Mouse (Mus musculus): ENCODE measurements around the gene Slc37a3. TPM values are rescaled to one million over a fixed set of nuclear protein-coding genes. Genes with fewer than 3 reads are reported as not detected.

Slc37a3 gene
- polyA plus RNA-seq, 1 experiment: 27.8 TPM

DNA sequence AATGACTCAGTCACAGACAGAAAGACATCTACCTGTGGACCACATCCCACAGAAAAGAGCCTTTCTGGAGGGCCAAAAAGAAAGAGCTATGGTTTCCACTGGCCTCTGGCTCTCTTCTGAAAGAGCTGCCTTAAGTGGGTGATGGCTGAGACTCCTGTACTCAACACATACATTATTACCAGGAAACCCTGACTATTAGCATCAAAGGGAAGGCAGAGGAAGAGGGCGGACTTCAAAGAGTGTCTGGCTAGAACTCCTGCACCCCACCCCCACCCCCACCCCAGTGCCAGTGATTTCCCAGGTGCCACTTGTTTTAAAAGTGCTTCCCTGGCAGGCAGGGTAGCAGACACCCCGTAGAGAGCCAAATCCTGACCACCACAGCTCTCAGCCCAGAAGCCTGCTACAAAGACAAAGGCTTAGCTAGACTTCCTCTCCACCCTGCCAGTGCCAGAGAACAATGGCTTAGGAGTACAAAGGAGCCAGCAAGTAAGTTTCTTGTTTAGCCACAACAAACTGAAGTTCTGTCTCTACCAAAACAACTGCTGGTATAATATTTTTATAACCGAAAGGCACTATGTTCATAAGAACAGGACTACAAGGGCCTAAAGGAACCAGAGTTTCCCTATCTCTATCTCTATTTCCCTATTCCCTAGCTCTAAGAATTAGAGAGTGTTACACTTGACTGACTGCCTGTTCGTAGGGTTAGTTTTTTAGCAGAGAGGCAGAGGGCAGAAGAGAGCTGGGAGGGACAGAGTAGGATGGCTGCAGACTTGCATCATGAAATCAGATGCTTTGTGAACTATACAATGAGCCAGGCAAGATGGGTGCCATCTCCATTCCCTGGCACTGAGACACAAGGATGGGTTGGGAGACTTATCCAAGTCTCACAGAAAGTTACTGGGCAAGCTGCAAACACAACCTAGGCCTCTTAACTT is 29.3 kb downstream of the Slc37a3 start:
- DNase-seq: no peak
- H3K27ac ChIP-seq (ENCODE audit: insufficient read depth, low read length): no peak overlapping the region
- no peaks in the 10 kb centered on the region for H3K27me3 ChIP-seq (ENCODE audit: control insufficient read depth, insufficient read depth, low read length)
- WGBS: 52% methylated on average over 4 of the region's 4 CpGs
- TF ChIP-seq POLR2A (IDR thresholded peaks at IDR 0.05; ENCODE audit: borderline replicate concordance, insufficient read depth, low read length) (no peak), CTCF (IDR thresholded peaks at IDR 0.05; ENCODE audit: borderline replicate concordance, insufficient read depth, low read depth, low read length) (no peak)
- no peak overlapping the region for H3K4me3 ChIP-seq (replicated peaks; ENCODE audit: insufficient read depth, low read depth, low read length)
- H3K4me1 ChIP-seq (ENCODE audit: control insufficient read depth, insufficient read depth, low read length): no peaks in the 10 kb centered on the region

DNA sequence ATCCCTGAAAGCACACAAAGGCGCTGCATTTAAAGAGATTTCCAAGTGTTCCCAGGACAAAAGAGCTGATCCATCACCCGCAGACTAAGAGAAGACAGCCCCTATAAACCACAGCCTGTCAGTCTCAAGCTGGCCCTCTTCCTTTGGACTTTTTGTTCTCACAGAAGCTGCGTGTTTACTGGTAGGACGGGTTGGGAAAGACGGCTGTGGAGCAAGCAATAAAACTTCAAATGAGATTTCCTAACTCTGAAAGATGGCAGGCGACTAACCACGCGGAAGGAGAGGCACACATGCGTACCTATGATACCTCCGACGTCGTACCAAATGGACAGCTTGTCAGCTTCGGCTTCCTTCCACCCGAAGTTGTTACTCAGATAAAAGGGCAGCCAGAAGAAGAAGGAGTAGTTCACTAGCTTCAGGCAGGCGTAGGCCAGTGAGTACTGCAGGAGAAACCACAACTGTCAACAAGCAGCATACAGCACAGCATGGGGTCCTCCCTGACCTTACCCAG is 30.4 kb downstream of the Slc37a3 start:
- Histone ChIP-seq H3K4me1 (ENCODE audit: control insufficient read depth, insufficient read depth, low read length) (no peaks in the 10 kb centered on the region), H3K27ac (ENCODE audit: insufficient read depth, low read length) (no peak overlapping the region)

DNA sequence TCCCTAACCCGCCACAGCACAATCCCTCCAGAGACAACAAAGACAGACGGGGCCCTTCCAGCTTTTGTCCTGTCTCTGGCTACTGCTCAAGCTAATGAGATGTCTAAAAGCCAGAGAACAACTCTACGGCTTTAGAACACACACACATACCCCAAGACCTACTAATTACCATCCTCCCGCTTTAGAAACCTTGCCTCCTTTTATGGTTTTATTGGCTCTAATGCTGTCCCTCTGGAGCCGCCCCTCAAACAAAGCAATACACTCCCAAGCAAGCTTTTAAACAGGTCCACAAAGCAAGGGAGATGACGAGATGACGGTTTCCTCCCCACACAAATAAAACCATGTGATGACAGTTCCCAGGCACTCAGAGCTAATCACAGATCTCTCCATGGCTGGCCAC is 32.0 kb downstream of the Slc37a3 start:
- Histone ChIP-seq H3K4me1 (ENCODE audit: control insufficient read depth, insufficient read depth, low read length) (no peaks in the 10 kb centered on the region), H3K27me3 (ENCODE audit: control insufficient read depth, insufficient read depth, low read length) (no peaks in the 10 kb centered on the region), H3K27ac (ENCODE audit: insufficient read depth, low read length) (no peak overlapping the region), H3K4me3 (replicated peaks; ENCODE audit: insufficient read depth, low read depth, low read length) (no peak overlapping the region)
- WGBS: 69% methylated on average over 7 of the region's 7 CpGs
- no peak for DNase-seq
- TF ChIP-seq CTCF (IDR thresholded peaks at IDR 0.05; ENCODE audit: borderline replicate concordance, insufficient read depth, low read depth, low read length): no peak
- TF ChIP-seq POLR2A (IDR thresholded peaks at IDR 0.05; ENCODE audit: borderline replicate concordance, insufficient read depth, low read length): no peak

More for the DNA sequence above, 30.4 kb downstream of the Slc37a3 start:
- 46% methylated on average over 15 of the region's 15 CpGs for WGBS
- TF ChIP-seq POLR2A (IDR thresholded peaks at IDR 0.05; ENCODE audit: borderline replicate concordance, insufficient read depth, low read length) (no peak), CTCF (IDR thresholded peaks at IDR 0.05; ENCODE audit: borderline replicate concordance, insufficient read depth, low read depth, low read length) (no peak)
- no peaks in the 10 kb centered on the region for H3K27me3 ChIP-seq (ENCODE audit: control insufficient read depth, insufficient read depth, low read length)
- no peak for DNase-seq
- no peak overlapping the region for H3K4me3 ChIP-seq (replicated peaks; ENCODE audit: insufficient read depth, low read depth, low read length)

DNA sequence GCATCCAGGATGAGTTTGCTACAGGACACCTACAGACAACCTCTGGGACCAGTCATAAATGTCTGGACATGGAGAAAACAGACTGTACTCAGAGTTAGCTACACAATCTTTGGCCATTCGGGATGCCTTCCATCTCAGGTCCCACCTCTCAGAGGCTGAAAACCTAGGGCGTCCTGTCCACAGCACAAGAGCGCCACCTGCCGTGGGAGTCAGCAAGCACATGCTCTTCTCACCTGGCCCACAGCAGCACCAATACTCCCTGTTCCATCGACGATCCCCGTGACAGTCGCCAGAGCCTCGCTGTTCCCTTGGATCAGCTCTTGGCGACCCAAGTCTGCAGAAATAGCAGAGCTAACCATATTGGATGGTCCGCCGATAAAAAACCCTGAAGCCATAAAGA is 33.5 kb downstream of the Slc37a3 start:
- no peak overlapping the region for H3K4me3 ChIP-seq (replicated peaks; ENCODE audit: insufficient read depth, low read depth, low read length)
- no peaks in the 10 kb centered on the region for H3K4me1 ChIP-seq (ENCODE audit: control insufficient read depth, insufficient read depth, low read length)
- DNase-seq: peak; percentile 80 to 90
- whole genome bisulfite sequencing: 14% methylated on average over 12 of the region's 12 CpGs
- peak; percentile 100 for TF ChIP-seq CTCF (IDR thresholded peaks at IDR 0.05; ENCODE audit: borderline replicate concordance, insufficient read depth, low read depth, low read length)
- TF ChIP-seq POLR2A (IDR thresholded peaks at IDR 0.05; ENCODE audit: borderline replicate concordance, insufficient read depth, low read length): no peak
- no peak overlapping the region for H3K27ac ChIP-seq (ENCODE audit: insufficient read depth, low read length)
- no peaks in the 10 kb centered on the region for H3K27me3 ChIP-seq (ENCODE audit: control insufficient read depth, insufficient read depth, low read length)

DNA sequence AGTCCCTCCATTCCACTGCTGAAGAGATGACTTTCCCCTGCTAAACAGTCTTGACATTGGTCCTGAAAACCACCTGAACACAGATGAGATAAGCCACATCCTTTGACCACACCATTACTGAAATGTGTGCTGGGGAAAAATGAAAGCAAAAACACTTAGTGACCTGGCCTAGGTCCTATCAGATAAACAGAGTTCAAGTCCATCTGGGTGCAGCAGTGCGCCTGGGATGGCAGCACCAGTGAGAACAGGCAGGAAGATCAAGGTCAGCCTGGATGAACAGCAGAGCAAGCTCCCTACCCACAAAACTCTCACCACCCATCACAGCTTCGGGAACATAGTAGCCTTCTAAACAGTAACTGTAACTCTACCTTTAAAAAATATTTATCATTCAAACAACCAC is 35.7 kb downstream of the Slc37a3 start:
- no peak for TF ChIP-seq CTCF (IDR thresholded peaks at IDR 0.05; ENCODE audit: borderline replicate concordance, insufficient read depth, low read depth, low read length)
- no peak for TF ChIP-seq POLR2A (IDR thresholded peaks at IDR 0.05; ENCODE audit: borderline replicate concordance, insufficient read depth, low read length)
- WGBS: 85% methylated on average over 2 of the region's 2 CpGs
- no peak for DNase-seq
- H3K27ac ChIP-seq (ENCODE audit: insufficient read depth, low read length): no peak overlapping the region
- no peak overlapping the region for H3K4me3 ChIP-seq (replicated peaks; ENCODE audit: insufficient read depth, low read depth, low read length)
- no peaks in the 10 kb centered on the region for H3K27me3 ChIP-seq (ENCODE audit: control insufficient read depth, insufficient read depth, low read length)
- H3K4me1 ChIP-seq (ENCODE audit: control insufficient read depth, insufficient read depth, low read length): no peaks in the 10 kb centered on the region

DNA sequence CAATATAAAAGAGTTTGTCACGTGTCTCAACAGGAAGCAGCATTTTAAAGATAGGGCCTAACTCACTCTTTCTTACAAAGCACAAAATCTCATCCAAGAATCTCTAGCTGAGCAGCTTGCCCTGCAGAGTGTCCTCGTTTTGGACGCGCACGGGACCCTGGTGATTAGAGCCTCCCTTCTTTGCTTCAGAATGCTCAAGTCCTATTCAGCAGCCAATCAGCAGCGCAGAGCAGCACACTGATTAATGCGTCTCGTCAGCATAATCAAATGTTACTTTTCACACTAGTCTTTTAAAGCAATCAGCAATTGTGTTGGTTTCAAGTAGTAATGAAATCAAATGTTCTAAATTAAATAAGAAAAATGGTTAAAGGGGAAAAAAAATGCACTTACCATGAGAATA is 39.1 kb downstream of the Slc37a3 start:
- Histone ChIP-seq H3K27ac (ENCODE audit: insufficient read depth, low read length) (no peak overlapping the region), H3K27me3 (ENCODE audit: control insufficient read depth, insufficient read depth, low read length) (no peaks in the 10 kb centered on the region), H3K4me3 (replicated peaks; ENCODE audit: insufficient read depth, low read depth, low read length) (no peak overlapping the region), H3K4me1 (ENCODE audit: control insufficient read depth, insufficient read depth, low read length) (no peaks in the 10 kb centered on the region)
- no peak for TF ChIP-seq POLR2A (IDR thresholded peaks at IDR 0.05; ENCODE audit: borderline replicate concordance, insufficient read depth, low read length)
- no peak for TF ChIP-seq CTCF (IDR thresholded peaks at IDR 0.05; ENCODE audit: borderline replicate concordance, insufficient read depth, low read depth, low read length)
- no peak for DNase-seq
- WGBS: 88% methylated on average over 8 of the region's 8 CpGs

DNA sequence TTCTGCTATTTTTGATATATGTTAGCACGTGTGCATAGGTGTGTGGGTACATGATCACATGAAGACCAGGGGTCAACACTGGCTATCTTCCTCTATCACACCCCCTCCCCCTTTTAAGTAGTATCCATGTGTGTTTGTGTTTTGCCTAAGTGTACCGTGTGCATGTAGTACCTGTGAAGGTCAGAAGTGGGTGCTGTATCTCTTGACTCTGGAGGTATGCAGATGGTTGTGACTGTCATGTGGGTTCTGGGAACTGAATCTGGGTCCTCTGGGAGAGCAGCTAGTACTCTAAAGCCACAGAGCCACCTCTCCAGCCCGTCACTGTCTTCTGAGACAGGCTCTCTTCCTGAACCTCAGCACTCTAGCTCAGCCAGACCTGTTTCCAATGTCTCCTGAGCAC is 42.6 kb downstream of the Slc37a3 start:
- peaks cover 23% of the 10 kb centered on the region for H3K4me1 ChIP-seq (ENCODE audit: control insufficient read depth, insufficient read depth, low read length)
- TF ChIP-seq CTCF (IDR thresholded peaks at IDR 0.05; ENCODE audit: borderline replicate concordance, insufficient read depth, low read depth, low read length) (no peak), POLR2A (IDR thresholded peaks at IDR 0.05; ENCODE audit: borderline replicate concordance, insufficient read depth, low read length) (no peak)
- no peak overlapping the region for H3K27ac ChIP-seq (ENCODE audit: insufficient read depth, low read length)
- DNase-seq: no peak
- no peaks in the 10 kb centered on the region for H3K27me3 ChIP-seq (ENCODE audit: control insufficient read depth, insufficient read depth, low read length)
- no peak overlapping the region for H3K4me3 ChIP-seq (replicated peaks; ENCODE audit: insufficient read depth, low read depth, low read length)
- WGBS: 94% methylated on average over 3 of the region's 3 CpGs

DNA sequence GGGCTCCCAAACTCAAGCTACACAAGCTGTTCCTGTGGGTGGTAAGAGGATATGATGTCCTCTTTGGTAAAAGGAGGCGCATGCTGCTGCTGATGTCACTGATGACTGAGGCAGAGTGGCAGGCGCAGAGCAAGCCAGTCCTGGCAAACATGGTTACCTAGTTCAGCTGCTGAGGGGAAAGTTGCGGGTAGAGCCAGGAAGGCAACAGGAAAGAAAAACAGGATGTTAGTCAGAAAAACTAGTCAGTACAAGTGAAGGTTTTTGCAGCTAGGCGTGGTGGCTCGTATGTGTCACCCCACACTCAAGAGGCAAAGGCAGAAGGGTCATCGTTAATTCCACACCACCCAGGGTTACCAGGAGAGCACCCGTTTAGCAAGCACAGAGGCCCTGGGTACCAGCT is 43.3 kb downstream of the Slc37a3 start:
- Histone ChIP-seq H3K27ac (ENCODE audit: insufficient read depth, low read length) (no peak overlapping the region), H3K4me1 (ENCODE audit: control insufficient read depth, insufficient read depth, low read length) (peaks cover 23% of the 10 kb centered on the region), H3K27me3 (ENCODE audit: control insufficient read depth, insufficient read depth, low read length) (no peaks in the 10 kb centered on the region), H3K4me3 (replicated peaks; ENCODE audit: insufficient read depth, low read depth, low read length) (no peak overlapping the region)
- no peak for DNase-seq
- WGBS: 88% methylated on average over 7 of the region's 7 CpGs
- TF ChIP-seq CTCF (IDR thresholded peaks at IDR 0.05; ENCODE audit: borderline replicate concordance, insufficient read depth, low read depth, low read length) (no peak), POLR2A (IDR thresholded peaks at IDR 0.05; ENCODE audit: borderline replicate concordance, insufficient read depth, low read length) (no peak)

All from cerebellum, adult 2 months (tissue).